Mouse (Mus musculus) cortical plate, adult 2 months (tissue): ENCODE measurements around the gene Lifr. TPM values are rescaled to one million over a fixed set of nuclear protein-coding genes. Genes with fewer than 3 reads are reported as not detected.

Source experiments
- H3K27ac ChIP-seq: fragments of 200-500 bp; 2 replicates; pipeline ENCODE4 v1.5.1; 2012; ENCODE audit warnings: low read length, control low read depth, inconsistent platforms; ENCODE audit not compliant: insufficient read depth
- H3K4me1 ChIP-seq: fragments of 200-500 bp; 2 replicates; pipeline ENCODE4 v1.6.1; 2011; ENCODE audit warnings: low read length; ENCODE audit not compliant: control insufficient read depth, insufficient read depth
- H3K4me3 ChIP-seq: fragments of 200-500 bp; 2 replicates; pipeline ENCODE4 v1.5.1; 2011; ENCODE audit warnings: mild to moderate bottlenecking, low read length, control low read depth; ENCODE audit not compliant: insufficient read depth
- CTCF ChIP-seq: fragments of 200-500 bp; IDR thresholded peaks from 2 replicates; pipeline ENCODE4 v1.5.1; 2011; ENCODE audit warnings: mild to moderate bottlenecking, control low read depth, low read length; ENCODE audit not compliant: insufficient read depth; ENCODE audit errors: extremely low read depth
- POLR2A ChIP-seq: fragments of 200-500 bp; IDR thresholded peaks from 2 replicates; pipeline ENCODE4 v1.6.1; 2011; ENCODE audit warnings: mild to moderate bottlenecking, low read length, control low read depth; ENCODE audit not compliant: insufficient read depth; ENCODE audit errors: extremely low read depth
- polyA plus RNA-seq: library from polyadenylated mRNA; depleted of rRNA; stranded (reverse); fragments of >200 nt; gene quantifications from 2 replicates; pipeline ENCODE4 v1.2.3, GENCODE M21; 2012; rRNA removed

Lifr gene
- polyA plus RNA-seq: 16.0 and 17.0 TPM in 2 replicates

- Histone ChIP-seq H3K4me3 (no peak within 1 kb of the TSS), H3K27ac (no peak within 1 kb of the TSS), H3K4me1 (no peaks in the 10 kb centered on the region)
- no peak for TF ChIP-seq CTCF
- TF ChIP-seq POLR2A: no peak
Measured at GRCm38 (mm10) chr15:7090211-7090765, at the start of gene Lifr. Lifr (plus strand) TSS chr15:7090614.

- no peak for TF ChIP-seq POLR2A
- no peak for TF ChIP-seq CTCF
- Histone ChIP-seq H3K27ac (peak overlapping the region; percentile 84; the same call in 1 of the 2 replicates), H3K4me1 (no peaks in the 10 kb centered on the region), H3K4me3 (no peak overlapping the region)
Measured at GRCm38 (mm10) chr15:7044081-7044749, 46.2 kb upstream of the Lifr start.

GRCm38 (mm10) chr15:7045056-7045455 lies 45.4 kb upstream of the Lifr start:
- Histone ChIP-seq H3K27ac (peak overlapping the region; percentile 14; the same call in 1 of the 2 replicates), H3K4me1 (no peaks in the 10 kb centered on the region), H3K4me3 (no peak overlapping the region)
- TF ChIP-seq POLR2A (no peak), CTCF (no peak)

- H3K4me1 ChIP-seq: no peaks in the 10 kb centered on the region
- TF ChIP-seq POLR2A (no peak), CTCF (no peak)
- no peak overlapping the region for H3K4me3 ChIP-seq
- no peak overlapping the region for H3K27ac ChIP-seq
Measured at GRCm38 (mm10) chr15:7047931-7048330, 42.5 kb upstream of the Lifr start.

GRCm38 (mm10) chr15:7048916-7049315 lies 41.5 kb upstream of the Lifr start:
- H3K27ac ChIP-seq: no peak overlapping the region
- H3K4me1 ChIP-seq: no peaks in the 10 kb centered on the region
- no peak overlapping the region for H3K4me3 ChIP-seq
- TF ChIP-seq CTCF: no peak
- TF ChIP-seq POLR2A: no peak

- Histone ChIP-seq H3K27ac (no peak overlapping the region), H3K4me3 (no peak overlapping the region), H3K4me1 (no peaks in the 10 kb centered on the region)
- TF ChIP-seq CTCF: no peak
- TF ChIP-seq POLR2A: no peak
Measured at GRCm38 (mm10) chr15:7051666-7052065, 38.7 kb upstream of the Lifr start.

- TF ChIP-seq POLR2A (no peak), CTCF (no peak)
- Histone ChIP-seq H3K4me3 (no peak overlapping the region), H3K27ac (no peak overlapping the region), H3K4me1 (no peaks in the 10 kb centered on the region)
Measured at GRCm38 (mm10) chr15:7052117-7052516, 38.3 kb upstream of the Lifr start.

- Histone ChIP-seq H3K4me1 (no peaks in the 10 kb centered on the region), H3K27ac (no peak overlapping the region), H3K4me3 (no peak overlapping the region)
- TF ChIP-seq POLR2A (no peak), CTCF (no peak)
Measured at GRCm38 (mm10) chr15:7056851-7057250, 33.6 kb upstream of the Lifr start.

- TF ChIP-seq CTCF: no peak
- TF ChIP-seq POLR2A: no peak
- Histone ChIP-seq H3K4me3 (no peak overlapping the region), H3K27ac (no peak overlapping the region), H3K4me1 (no peaks in the 10 kb centered on the region)
Measured at GRCm38 (mm10) chr15:7060522-7060921, 29.9 kb upstream of the Lifr start.
